Mouse (Mus musculus) hindbrain, embryonic 14.5 days (tissue): ENCODE results near the gene Tbl3. TPM values are rescaled to one million over a fixed set of nuclear protein-coding genes. Genes with fewer than 3 reads are reported as not detected.
"Not testable (repeated sequence)": the region's sequence is repeated elsewhere in the genome, so short reads cannot be mapped to it uniquely, and the experiment has no call there.

Experiments used
- ATAC-seq: fragments of 200-750 bp; cut with Nextera tagmentation; 2 replicates; pipeline ENCODE4 v1.8.0; 2017; ENCODE audit warnings: moderate number of reproducible peaks, mild to moderate bottlenecking, moderate TSS enrichment, moderate library complexity; ENCODE audit not compliant: low FRiP score
- DNase-seq: peaks from one replicate; pipeline ENCODE4 v3.0.0-alpha.2; 2015; ENCODE audit warnings: low spot score
- H3K27ac ChIP-seq: fragments of 300-500 bp; sonication (generic); 2 replicates; pipeline ENCODE4 v1.5.1; 2014; ENCODE audit warnings: mild to moderate bottlenecking, moderate library complexity
- H3K27me3 ChIP-seq: fragments of 300-500 bp; sonication (generic); 2 replicates; pipeline ENCODE4 v1.6.1; 2014; ENCODE audit warnings: mild to moderate bottlenecking, low read length, mixed read lengths; ENCODE audit not compliant: control insufficient read depth, insufficient read depth
- H3K36me3 ChIP-seq: fragments of 300-500 bp; sonication (generic); replicated peaks from 2 replicates; pipeline ENCODE4 v1.6.1; 2014; ENCODE audit not compliant: control insufficient read depth, insufficient read depth
- H3K4me1 ChIP-seq: fragments of 300-500 bp; sonication (generic); replicated peaks from 2 replicates; pipeline ENCODE4 v1.6.1; 2014; ENCODE audit warnings: antibody characterized with exemption, low read length, mixed read lengths; ENCODE audit not compliant: control insufficient read depth, insufficient read depth
- H3K4me2 ChIP-seq: fragments of 300-500 bp; sonication (generic); replicated peaks from 2 replicates; pipeline ENCODE4 v1.6.1; 2014; ENCODE audit warnings: mild to moderate bottlenecking, moderate library complexity
- H3K4me3 ChIP-seq: fragments of 300-500 bp; sonication (generic); replicated peaks from 2 replicates; pipeline ENCODE4 v1.5.1; 2014; ENCODE audit warnings: mild to moderate bottlenecking, low read length
- H3K9ac ChIP-seq: fragments of 300-500 bp; sonication (generic); 2 replicates; pipeline ENCODE4 v1.6.1; 2014
- H3K9me3 ChIP-seq: fragments of 300-500 bp; sonication (generic); 2 replicates; pipeline ENCODE4 v1.6.1; 2016; ENCODE audit warnings: low read length; ENCODE audit not compliant: control insufficient read depth
- WGBS: fragments of 180-500 bp; shearing (Covaris S2); extraction: QIAGEN DNeasy Blood & Tissue Kit; methylation state at CpG from one replicate; pipeline ENCODE4 v1.1.7; 2014; 5-methylcytosine and 5-hydroxymethylcytosine counted together
- polyA plus RNA-seq: library from polyadenylated mRNA; unstranded; fragments of >200 nt; fragmentation: Nextera tagmentation; extraction: Ambion mirVana; gene quantifications from 2 replicates; pipeline ENCODE4 v1.2.1, GENCODE M21; 2014

The Tbl3 gene
- polyA plus RNA-seq, 1 experiment from 2014 or later: 58.3 TPM

DNA sequence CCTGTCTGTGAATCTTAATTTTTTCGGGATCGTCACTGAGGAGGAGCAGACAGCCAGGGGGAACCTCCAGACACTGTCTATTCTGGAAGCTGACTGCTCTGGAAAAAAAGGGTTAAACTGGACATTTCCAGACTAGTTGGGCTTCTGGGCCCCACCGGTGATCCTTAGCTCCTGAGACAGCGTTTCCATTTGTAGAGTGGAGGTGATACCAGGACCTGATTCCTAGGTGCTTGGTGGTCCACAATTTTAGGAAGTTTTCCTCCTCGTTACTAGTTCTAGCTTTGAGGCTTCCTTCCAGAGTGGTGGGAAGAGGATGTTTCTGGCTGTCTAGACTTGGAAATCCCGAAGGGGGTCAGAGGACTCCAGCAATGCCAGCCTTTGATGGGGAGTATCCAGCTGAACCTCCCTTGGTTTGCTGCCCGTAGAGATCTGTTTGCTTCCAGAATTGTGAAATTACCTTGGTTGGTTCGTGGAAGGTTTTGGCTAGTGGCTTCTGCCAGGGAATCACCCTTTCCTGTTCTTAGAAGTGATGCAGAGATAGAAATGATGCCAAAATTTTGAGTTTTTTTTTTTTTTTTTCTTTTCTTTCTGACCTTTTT, 37.1 kb downstream of the Tbl3 start:
- ATAC-seq (no peak), DNase-seq (no peak)
- no peaks in the 10 kb centered on the region for H3K27me3 ChIP-seq
- WGBS: 14% methylated on average over 8 of the region's 8 CpGs
- H3K36me3 ChIP-seq: no peaks in the 10 kb centered on the region
- peak overlapping the region; percentile 99 for H3K9ac ChIP-seq
- H3K27ac ChIP-seq: peak overlapping the region; percentile 88
- no peaks in the 10 kb centered on the region for H3K9me3 ChIP-seq
- peaks cover 30% of the 10 kb centered on the region for H3K4me1 ChIP-seq
- peak overlapping the region; percentile 99 for H3K4me3 ChIP-seq
- H3K4me2 ChIP-seq: peak overlapping the region; percentile 82

DNA sequence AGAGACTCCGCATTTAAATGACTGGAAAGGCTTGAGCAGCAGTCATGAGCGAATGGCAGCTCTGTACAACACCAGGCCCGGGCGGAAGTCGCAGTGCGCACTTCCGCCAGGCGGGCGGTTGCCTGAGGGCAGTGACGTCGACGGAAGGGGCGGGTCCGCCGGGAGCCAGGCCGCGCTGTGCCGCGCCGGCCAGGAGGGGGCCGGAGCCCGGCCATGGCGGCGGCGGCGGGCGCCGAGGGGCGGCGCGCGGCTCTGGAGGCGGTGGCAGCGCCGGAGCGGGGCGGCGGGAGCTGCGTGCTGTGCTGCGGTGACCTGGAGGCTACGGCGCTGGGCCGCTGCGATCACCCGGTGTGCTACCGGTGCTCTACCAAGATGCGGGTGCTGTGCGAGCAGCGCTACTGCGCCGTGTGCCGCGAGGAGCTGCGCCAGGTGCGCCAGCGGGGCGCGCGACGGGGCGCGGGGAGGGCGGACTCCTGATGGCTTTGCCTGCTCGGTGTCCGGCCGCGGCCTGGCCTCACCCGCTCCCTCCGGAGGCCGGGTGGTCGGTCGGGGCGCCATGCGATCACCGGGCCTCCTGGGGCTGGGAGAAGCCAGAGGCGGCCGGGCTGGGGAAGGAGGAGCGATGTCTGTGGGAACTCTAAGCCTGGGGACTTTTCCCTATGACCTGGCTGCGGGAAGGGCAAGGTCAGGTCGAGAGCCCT, 37.8 kb downstream of the Tbl3 start, which contains the start of gene Zfp598:
Gene Zfp598, plus strand, starts transcription at position 143 of the 701 bp plus-strand sequence.
- DNase-seq (peak; percentile 98), ATAC-seq (peak; percentile 98)
- H3K36me3 ChIP-seq: no peaks in the 10 kb centered on the region
- no peaks in the 10 kb centered on the region for H3K27me3 ChIP-seq
- H3K9ac ChIP-seq: peak within 1 kb of the TSS; percentile 99
- H3K4me2 ChIP-seq: peak within 1 kb of the TSS; percentile 82
- peak within 1 kb of the TSS; percentile 99 for H3K4me3 ChIP-seq
- H3K4me1 ChIP-seq: peaks cover 30% of the 10 kb centered on the region
- no peaks in the 10 kb centered on the region for H3K9me3 ChIP-seq
- under 1% methylated on average over 71 of the region's 80 CpGs for WGBS
- peak within 1 kb of the TSS; percentile 88 for H3K27ac ChIP-seq

DNA sequence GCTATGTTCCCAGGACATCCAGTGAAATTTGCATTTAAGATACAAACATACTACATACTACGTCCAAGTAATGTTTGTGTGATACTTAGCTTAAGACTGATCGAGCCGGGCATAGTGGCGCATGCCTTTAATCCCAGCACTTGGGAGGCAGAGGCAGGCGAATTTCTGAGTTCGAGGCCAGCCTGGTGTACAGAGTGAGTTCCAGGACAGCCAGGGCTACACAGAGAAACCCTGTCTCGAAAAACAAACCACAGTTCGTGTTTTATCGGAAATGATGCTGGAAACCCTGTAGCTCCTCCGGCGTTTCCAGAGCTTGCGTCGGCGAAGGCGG, 38.3 kb downstream of the Tbl3 start:
- Histone ChIP-seq H3K9ac (peak overlapping the region; percentile 99), H3K4me3 (peak overlapping the region; percentile 99), H3K4me1 (peaks cover 30% of the 10 kb centered on the region), H3K4me2 (peak overlapping the region; percentile 82), H3K27ac (peak overlapping the region; percentile 88)
- not testable (repeated sequence) for H3K27me3 ChIP-seq, DNase-seq, H3K36me3 ChIP-seq, H3K9me3 ChIP-seq
- peak; percentile 32 for ATAC-seq
- WGBS: 12% methylated on average over 15 of the region's 15 CpGs

DNA sequence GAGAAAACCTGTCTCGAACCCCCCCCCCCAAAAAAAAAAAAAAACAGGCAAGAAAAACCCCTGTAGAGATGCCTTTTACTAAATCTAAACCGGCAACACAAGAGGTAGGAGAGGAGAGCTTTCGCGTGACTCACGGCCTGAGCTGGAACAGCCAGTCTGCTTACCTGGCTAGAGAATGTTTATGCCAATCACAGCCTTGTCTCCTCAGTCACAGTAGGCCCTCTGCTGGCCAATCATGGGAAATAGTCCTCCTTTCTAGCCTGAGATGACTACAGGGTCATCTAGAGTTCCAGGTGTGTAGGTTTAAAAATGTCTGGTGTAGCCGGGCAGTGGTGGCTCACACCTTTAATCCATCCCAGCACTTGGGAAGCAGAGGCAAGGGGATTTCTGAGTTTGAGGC, 40.0 kb downstream of the Tbl3 start:
- Histone ChIP-seq H3K36me3 (no peaks in the 10 kb centered on the region), H3K27me3 (no peaks in the 10 kb centered on the region), H3K4me3 (no peak overlapping the region), H3K4me2 (no peak overlapping the region), H3K4me1 (peaks cover 28% of the 10 kb centered on the region), H3K9me3 (no peaks in the 10 kb centered on the region), H3K9ac (no peak overlapping the region), H3K27ac (no peak overlapping the region)
- DNase-seq: peak; percentile 61
- WGBS: 41% methylated on average over 6 of the region's 6 CpGs
- 0 out of 2 replicates have a peak, but pooled peaks have one; percentile 5 for ATAC-seq

DNA sequence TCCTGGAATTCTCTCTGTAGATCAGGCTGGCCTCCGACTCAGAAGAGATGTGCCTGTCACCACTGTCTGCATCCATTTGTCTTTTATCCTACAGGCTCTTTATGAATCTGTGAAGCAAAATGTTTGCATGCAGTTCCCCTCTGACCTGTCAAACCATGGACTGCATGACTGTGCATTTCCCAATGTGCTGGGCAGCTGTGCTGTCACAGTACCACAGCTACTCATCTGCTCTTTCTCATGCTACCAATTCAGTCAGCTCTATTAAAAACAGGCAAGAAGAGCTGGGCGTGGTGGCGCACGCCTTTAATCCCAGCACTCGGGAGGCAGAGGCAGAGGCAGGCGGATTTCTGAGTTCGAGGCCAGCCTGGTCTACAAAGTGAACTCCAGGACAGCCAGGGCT, 40.4 kb downstream of the Tbl3 start:
- not testable (repeated sequence) for H3K9me3 ChIP-seq, ATAC-seq, H3K36me3 ChIP-seq, H3K4me2 ChIP-seq, H3K9ac ChIP-seq, H3K4me3 ChIP-seq, H3K27ac ChIP-seq, DNase-seq, H3K27me3 ChIP-seq
- peaks cover 24% of the 10 kb centered on the region for H3K4me1 ChIP-seq
- 70% methylated on average over 7 of the region's 7 CpGs for WGBS

DNA sequence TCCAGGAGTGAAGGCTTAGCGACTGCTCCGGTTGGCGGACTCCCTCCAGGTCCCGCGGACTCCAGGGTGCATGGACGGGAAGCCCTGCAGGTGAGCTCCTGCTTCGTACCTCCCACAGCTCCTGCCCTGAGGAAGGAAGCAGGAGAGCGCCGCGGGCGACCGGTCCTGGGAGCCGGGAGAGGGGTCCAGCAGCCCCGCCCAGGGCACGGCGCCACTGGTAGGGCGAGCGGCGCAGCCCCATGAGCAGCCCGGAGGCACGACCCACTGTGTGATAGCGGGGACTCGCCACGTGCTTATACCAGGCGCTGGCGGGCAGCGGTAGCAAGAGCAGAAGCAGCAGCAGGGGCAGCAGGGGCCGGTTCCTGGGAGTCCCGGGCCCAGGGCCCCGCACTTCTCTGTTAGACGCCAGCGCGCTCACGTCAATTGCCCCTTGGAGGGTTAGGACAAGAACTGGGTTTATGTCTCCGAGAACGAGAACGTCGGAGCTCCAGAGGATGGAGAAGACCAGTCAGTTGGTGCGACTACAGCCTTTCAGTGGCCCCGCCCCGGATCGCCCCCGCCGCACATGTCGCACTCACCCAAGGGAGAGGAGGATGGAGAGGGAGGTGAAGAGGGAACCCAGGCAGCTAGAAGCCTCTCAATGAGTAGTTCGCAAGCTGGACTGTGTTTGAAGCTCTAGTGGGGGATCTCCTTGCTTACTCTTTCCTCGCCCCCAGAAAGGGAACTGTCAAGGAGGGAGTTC, 49.3 kb downstream of the Tbl3 start, which contains the start of gene Npw:
Gene Npw, minus strand, starts transcription at position 441 of the 742 bp plus-strand sequence.
- Histone ChIP-seq H3K4me3 (peak within 1 kb of the TSS; percentile 27), H3K9me3 (no peaks in the 10 kb centered on the region), H3K27ac (no peak within 1 kb of the TSS), H3K27me3 (peaks cover 49% of the 10 kb centered on the region), H3K36me3 (no peaks in the 10 kb centered on the region), H3K4me1 (peaks cover 6% of the 10 kb centered on the region; the same call in 1 of the 2 replicates), H3K9ac (peak within 1 kb of the TSS; percentile 40), H3K4me2 (peak within 1 kb of the TSS; percentile 57)
- ATAC-seq (no peak), DNase-seq (no peak)
- WGBS: 2% methylated on average over 47 of the region's 47 CpGs

DNA sequence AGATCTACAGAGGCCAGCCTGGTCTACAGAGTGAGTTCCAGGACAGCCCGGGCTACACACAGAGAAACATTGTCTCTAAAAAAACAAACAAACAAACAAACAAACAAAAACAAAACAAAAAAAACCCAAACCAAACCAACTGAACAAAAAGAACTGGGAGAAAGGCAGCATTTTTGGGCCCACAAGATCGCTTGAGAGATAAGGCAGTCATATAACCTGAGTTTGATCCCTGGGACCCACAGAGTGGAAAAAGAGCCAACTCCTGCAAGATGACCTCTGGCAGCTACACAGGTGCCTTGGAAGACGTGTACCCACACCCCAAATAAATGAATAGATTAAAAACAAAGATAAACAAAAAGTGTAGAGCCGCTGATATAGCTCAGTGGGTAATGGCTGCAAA, 52.5 kb downstream of the Tbl3 start:
- no peak for DNase-seq

DNA sequence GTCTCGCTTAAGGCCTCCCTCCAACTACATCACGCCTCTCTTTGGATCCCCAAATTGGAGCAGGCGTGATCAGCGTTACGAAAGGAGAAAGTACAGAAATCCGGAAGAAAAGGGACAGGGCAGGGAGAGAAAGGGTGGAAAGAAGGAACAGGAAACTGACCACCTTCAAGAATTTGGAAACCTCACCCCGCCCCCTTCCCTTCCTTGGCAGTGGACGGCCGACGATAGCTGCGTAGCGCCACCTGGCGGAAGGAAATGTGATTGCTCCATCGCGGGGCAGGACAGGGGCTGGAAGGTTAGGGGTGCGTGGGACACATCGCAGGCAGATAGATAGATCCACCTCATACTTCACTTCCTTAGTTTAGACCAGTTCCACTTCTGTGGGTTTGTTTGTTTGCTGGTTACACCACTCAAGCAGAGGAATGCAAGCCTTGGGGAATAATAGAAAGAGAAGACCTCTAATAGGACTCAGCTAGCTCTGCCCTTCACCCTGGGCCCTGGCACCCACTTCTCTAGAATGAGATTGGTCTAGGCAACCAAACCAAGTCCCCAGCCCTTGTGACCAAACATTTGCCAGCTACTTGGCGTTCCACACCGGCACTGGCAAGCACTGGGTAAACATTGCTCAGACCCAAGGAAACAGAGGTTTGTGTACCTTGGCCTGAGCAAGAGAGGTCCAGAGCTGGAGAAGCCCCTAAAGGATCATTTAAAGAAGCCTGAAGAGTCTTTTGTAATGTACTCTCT, 53.3 kb downstream of the Tbl3 start:
- H3K4me2 ChIP-seq: peak overlapping the region; percentile 52
- peaks cover 40% of the 10 kb centered on the region for H3K27me3 ChIP-seq
- H3K27ac ChIP-seq: no peak overlapping the region
- DNase-seq: peak; percentile 82
- peak overlapping the region; percentile 28; the same call in 1 of the 2 replicates for H3K9ac ChIP-seq
- 6% methylated on average over 19 of the region's 19 CpGs for WGBS
- no peaks in the 10 kb centered on the region for H3K9me3 ChIP-seq
- H3K4me3 ChIP-seq: peak overlapping the region; percentile 15; the same call in 1 of the 2 replicates
- ATAC-seq: peak; percentile 56; the same call in 1 of the 2 replicates
- H3K4me1 ChIP-seq: peaks cover 16% of the 10 kb centered on the region; the same call in 1 of the 2 replicates
- no peaks in the 10 kb centered on the region for H3K36me3 ChIP-seq

More for the DNA sequence above, 52.5 kb downstream of the Tbl3 start:
- peaks cover 12% of the 10 kb centered on the region; the same call in 1 of the 2 replicates for H3K4me1 ChIP-seq
- WGBS: 77% methylated on average over 4 of the region's 4 CpGs
- no peak overlapping the region for H3K9ac ChIP-seq
- peaks cover 48% of the 10 kb centered on the region for H3K27me3 ChIP-seq
- H3K27ac ChIP-seq: no peak overlapping the region
- no peaks in the 10 kb centered on the region for H3K9me3 ChIP-seq
- no peaks in the 10 kb centered on the region for H3K36me3 ChIP-seq
- H3K4me2 ChIP-seq: no peak overlapping the region
- ATAC-seq: no peak
- no peak overlapping the region for H3K4me3 ChIP-seq
